Mouse (Mus musculus) central nervous system, embryonic 11.5 days (tissue): ENCODE measurements around the gene Tprgl. TPM values are rescaled to one million over a fixed set of nuclear protein-coding genes. Genes with fewer than 3 reads are reported as not detected.

Experiments
- polyA plus RNA-seq: library from polyadenylated mRNA; depleted of rRNA; stranded (reverse); fragments of >200 nt; gene quantifications from 2 replicates; pipeline ENCODE4 v1.2.3, GENCODE M21; 2012; rRNA removed

Gene Tprgl
- polyA plus RNA-seq: 71.2 and 91.6 TPM in 2 replicates

DNA sequence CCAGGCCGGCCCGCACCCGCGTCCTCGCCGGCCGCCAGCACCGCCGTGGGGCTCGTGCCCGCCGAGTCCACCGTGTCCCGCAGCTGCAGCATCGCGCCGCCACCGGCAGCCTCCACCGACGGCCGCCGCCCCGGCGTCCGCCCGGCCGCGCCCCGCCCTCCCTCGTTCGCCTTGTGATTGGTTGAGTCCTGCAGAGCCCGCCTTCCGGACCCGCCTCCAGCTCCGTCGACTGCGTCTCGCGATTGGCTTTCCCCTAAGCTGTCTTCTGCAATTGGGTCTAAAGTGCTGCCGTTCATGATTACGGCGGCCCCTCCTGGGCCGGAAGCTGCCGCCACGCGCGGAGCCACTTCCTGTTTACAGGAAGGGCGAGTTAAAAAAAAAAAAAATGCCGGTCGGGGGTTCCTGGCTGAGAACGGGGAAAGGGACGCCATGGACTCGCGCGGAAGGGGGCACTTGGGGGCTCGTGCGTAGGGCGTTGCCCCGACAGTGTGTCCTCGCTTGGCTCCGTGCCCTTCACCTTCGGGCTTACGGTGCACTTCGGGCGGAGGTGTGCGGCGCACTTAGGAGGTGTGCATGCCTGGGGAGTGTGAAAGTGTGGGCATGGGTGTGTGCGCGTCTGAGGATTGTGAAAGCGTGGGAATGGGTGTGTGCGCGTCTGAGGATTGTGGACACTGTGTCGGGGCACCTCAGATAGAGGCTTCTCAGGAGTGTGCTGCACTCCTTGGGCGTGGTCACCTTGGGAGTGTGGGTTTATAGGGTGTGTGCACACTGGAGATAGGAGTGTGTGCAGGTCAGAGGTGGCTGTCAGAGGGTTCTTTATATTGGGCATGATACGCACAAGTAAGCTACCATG, at the start of gene Tprgl:
Gene Tprgl, minus strand, starts transcription at position 129 of the 853 bp plus-strand sequence.

DNA sequence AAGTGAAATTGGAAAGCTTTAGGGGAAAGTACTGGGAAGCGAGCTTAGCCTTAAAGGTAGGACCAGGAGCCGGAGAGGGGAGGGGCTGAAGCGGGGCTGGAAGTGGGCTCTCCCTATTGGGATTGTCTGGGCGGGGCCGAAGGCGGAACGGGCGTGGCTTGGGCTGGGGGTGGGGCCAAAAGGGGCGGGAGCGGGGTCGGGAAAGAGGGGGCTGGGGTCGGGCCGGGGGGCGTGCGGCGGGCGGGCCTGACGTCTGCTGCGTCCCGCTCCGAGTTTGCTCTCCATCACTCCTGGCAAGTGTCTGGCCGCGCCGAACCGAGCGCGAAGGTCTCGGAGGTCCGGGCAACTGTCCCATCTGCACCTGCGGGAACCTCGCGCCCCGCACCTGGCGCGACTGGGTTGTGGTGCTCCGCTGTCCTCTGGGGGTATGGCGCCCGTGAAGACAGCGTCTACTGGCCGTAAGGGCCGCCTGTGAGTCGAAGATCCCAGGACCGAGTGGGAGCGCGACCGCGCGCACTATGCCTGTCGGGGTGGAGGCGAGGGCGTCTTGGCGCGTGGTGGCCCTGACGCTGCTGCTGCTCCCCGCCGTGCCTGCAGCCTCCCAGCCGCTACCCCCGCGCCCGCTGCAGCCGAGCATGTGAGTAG, 10.2 kb upstream of the Tprgl start, which contains the start of gene Megf6:
Gene Megf6, plus strand, starts transcription at position 225 of the 645 bp plus-strand sequence.

DNA sequence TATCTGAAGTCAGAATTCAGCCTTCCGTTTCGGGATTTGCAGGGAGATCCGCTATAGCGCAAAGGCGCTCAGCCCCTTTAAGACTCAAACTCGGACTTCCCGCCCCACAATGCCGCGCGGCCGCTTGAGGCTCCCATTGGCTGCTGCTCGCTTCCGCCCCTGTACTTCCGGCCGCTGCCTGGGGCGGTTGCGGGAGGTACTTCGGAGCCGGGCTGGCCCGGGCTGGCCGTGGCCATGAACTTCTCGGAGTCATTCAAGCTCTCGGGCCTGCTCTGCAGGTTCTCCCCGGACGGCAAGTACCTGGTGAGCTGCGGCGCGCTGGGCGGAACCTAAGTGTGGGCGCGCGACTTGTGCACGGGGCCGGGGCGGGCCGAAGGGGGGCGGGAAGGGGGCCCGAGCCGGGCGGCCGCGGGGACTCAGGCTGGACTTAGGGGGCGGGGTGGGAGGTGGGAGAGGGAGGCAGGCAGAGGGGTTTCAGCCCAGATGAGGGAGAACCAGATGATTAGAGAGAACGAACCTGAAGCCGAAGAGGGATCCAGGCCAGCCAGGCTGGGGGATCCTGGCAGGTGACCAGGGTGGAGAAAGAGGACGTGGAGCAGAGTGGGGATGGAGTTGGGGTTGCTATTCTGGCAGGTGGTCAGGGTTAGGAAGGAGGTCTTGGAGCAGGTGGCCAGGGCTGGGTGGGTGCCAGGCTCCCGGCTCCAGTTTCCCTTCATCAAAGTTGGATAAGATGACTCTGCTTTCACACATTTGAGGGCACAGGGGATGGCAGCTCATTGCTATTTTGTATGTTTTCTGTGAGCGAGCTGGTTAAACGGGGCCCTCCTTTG, 18.0 kb downstream of the Tprgl start, which contains the start of gene Wrap73:
Gene Wrap73, plus strand, starts transcription at position 162 of the 830 bp plus-strand sequence.

DNA sequence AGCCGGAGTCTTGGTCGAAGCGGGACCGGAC, 20.5 kb downstream of the Tprgl start, which contains the start of gene Trp73:
Gene Trp73, minus strand, starts transcription at position 27 of the 31 bp plus-strand sequence.

Other genes starting within 250 kb of the Tprgl start
- gene A430005L14Rik, start 203.4 kb downstream of the Tprgl start, polyA plus RNA-seq: 56.9 and 75.5 TPM in 2 replicates
- gene Dffb, start 185.5 kb downstream of the Tprgl start, polyA plus RNA-seq: 12.8 and 20.6 TPM in 2 replicates
- 14.3 and 15.2 TPM in 2 replicates for gene Cep104, start 185.5 kb downstream of the Tprgl start, polyA plus RNA-seq
- gene Lrrc47, start 148.9 kb downstream of the Tprgl start, polyA plus RNA-seq: 56.2 and 120 TPM in 2 replicates
- 18.6 and 25.9 TPM in 2 replicates for gene Smim1, start 134.4 kb downstream of the Tprgl start, polyA plus RNA-seq
- not detected in 2 replicates for gene Ccdc27, start 118.0 kb downstream of the Tprgl start, polyA plus RNA-seq
- gene Trp73, start 20.5 kb downstream of the Tprgl start, polyA plus RNA-seq: 1.7 and 2.4 TPM in 2 replicates
- gene Wrap73, start 18.3 kb downstream of the Tprgl start, polyA plus RNA-seq: 40.0 and 57.3 TPM in 2 replicates
- 21.2 and 25.6 TPM in 2 replicates for gene Megf6, start 10.1 kb upstream of the Tprgl start, polyA plus RNA-seq
- gene Arhgef16, start 141.0 kb upstream of the Tprgl start, polyA plus RNA-seq: 1.0 and 1.9 TPM in 2 replicates
- gene B230104I21Rik, start 175.5 kb upstream of the Tprgl start, polyA plus RNA-seq: 0.07 and 0.10 TPM in 2 replicates